Mouse (Mus musculus): ENCODE measurements around the gene Nsmce1. TPM values are rescaled to one million over a fixed set of nuclear protein-coding genes. Genes with fewer than 3 reads are reported as not detected.

Nsmce1 gene
- polyA plus RNA-seq, 1 experiment = 46.0 TPM

GRCm38 (mm10) chr7:125469937-125470336, 21.5 kb downstream of the Nsmce1 start:
- TF ChIP-seq CTCF (conservative IDR thresholded peaks at IDR 0.05; ENCODE audit: insufficient read depth, insufficient read length, low read depth, low read length) = peak; percentile 94
- TF ChIP-seq POLR2A (IDR thresholded peaks at IDR 0.05; ENCODE audit: low read depth, low read length) = no peak
- 31% methylated on average over 5 of the region's 5 CpGs for WGBS
- H3K27me3 ChIP-seq (replicated peaks; ENCODE audit: control insufficient read depth, insufficient read depth, low read length) = no peaks in the 10 kb centered on the region

GRCm38 (mm10) chr7:125462200-125462599, 29.2 kb downstream of the Nsmce1 start:
- Histone ChIP-seq H3K27me3 (replicated peaks; ENCODE audit: control insufficient read depth, insufficient read depth, low read length) (no peaks in the 10 kb centered on the region), H3K4me3 (ENCODE audit: insufficient read depth, low read depth, low read length) (no peak overlapping the region), H3K27ac (ENCODE audit: insufficient read depth, low read depth, low read length) (no peak overlapping the region), H3K4me1 (ENCODE audit: control insufficient read depth, insufficient read depth, low read length) (no peaks in the 10 kb centered on the region), H3K36me3 (ENCODE audit: control insufficient read depth, insufficient read depth, low read length) (peaks cover under 1% of the 10 kb centered on the region)
- TF ChIP-seq CTCF (conservative IDR thresholded peaks at IDR 0.05; ENCODE audit: insufficient read depth, insufficient read length, low read depth, low read length) (no peak), POLR2A (IDR thresholded peaks at IDR 0.05; ENCODE audit: low read depth, low read length) (no peak)
- 78% methylated on average over 2 of the region's 2 CpGs for WGBS
- no peak for DNase-seq

More at GRCm38 (mm10) chr7:125469937-125470336, 21.5 kb downstream of the Nsmce1 start:
- peak; percentile 71 for DNase-seq
- Histone ChIP-seq H3K27ac (ENCODE audit: insufficient read depth, low read depth, low read length) (no peak overlapping the region), H3K36me3 (ENCODE audit: control insufficient read depth, insufficient read depth, low read length) (peaks cover 2% of the 10 kb centered on the region), H3K4me3 (ENCODE audit: insufficient read depth, low read depth, low read length) (no peak overlapping the region), H3K4me1 (ENCODE audit: control insufficient read depth, insufficient read depth, low read length) (no peaks in the 10 kb centered on the region)

DNA sequence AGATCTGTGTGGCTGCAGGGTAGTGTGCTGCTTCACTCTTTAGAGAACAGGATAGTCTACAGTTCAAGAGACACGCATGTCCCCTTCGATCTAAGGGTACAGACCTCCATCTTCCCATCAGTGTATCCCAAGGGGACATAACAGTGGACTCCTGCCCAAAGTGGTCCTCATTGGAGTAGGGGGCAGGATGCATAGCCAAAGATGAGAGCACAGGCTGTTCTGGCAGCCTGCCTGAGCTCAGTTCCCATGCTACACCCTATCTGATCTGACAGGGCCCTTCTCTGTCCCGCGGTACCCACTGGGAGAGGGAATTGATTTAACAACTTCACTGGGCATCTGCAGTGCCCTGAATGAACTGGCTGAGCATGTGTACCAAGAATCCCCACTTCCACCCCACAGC, 37.7 kb downstream of the Nsmce1 start:
- H3K4me1 ChIP-seq (ENCODE audit: control insufficient read depth, insufficient read depth, low read length) = no peaks in the 10 kb centered on the region
- H3K36me3 ChIP-seq (ENCODE audit: control insufficient read depth, insufficient read depth, low read length) = no peaks in the 10 kb centered on the region
- no peak overlapping the region for H3K4me3 ChIP-seq (ENCODE audit: insufficient read depth, low read depth, low read length)
- no peak overlapping the region for H3K27ac ChIP-seq (ENCODE audit: insufficient read depth, low read depth, low read length)
- H3K27me3 ChIP-seq (replicated peaks; ENCODE audit: control insufficient read depth, insufficient read depth, low read length) = no peaks in the 10 kb centered on the region
- 94% methylated on average over 4 of the region's 4 CpGs for WGBS
- TF ChIP-seq CTCF (conservative IDR thresholded peaks at IDR 0.05; ENCODE audit: insufficient read depth, insufficient read length, low read depth, low read length) (no peak), POLR2A (IDR thresholded peaks at IDR 0.05; ENCODE audit: low read depth, low read length) (no peak)
- DNase-seq = no peak

- WGBS = 82% methylated on average over 2 of the region's 2 CpGs
- no peak for DNase-seq
- no peak overlapping the region for H3K4me3 ChIP-seq (ENCODE audit: insufficient read depth, low read depth, low read length)
- no peaks in the 10 kb centered on the region for H3K36me3 ChIP-seq (ENCODE audit: control insufficient read depth, insufficient read depth, low read length)
- no peaks in the 10 kb centered on the region for H3K27me3 ChIP-seq (replicated peaks; ENCODE audit: control insufficient read depth, insufficient read depth, low read length)
- no peaks in the 10 kb centered on the region for H3K4me1 ChIP-seq (ENCODE audit: control insufficient read depth, insufficient read depth, low read length)
- TF ChIP-seq CTCF (conservative IDR thresholded peaks at IDR 0.05; ENCODE audit: insufficient read depth, insufficient read length, low read depth, low read length) (no peak), POLR2A (IDR thresholded peaks at IDR 0.05; ENCODE audit: low read depth, low read length) (no peak)
- no peak overlapping the region for H3K27ac ChIP-seq (ENCODE audit: insufficient read depth, low read depth, low read length)
Observed at GRCm38 (mm10) chr7:125451078-125451477, 40.3 kb downstream of the Nsmce1 start.

DNA sequence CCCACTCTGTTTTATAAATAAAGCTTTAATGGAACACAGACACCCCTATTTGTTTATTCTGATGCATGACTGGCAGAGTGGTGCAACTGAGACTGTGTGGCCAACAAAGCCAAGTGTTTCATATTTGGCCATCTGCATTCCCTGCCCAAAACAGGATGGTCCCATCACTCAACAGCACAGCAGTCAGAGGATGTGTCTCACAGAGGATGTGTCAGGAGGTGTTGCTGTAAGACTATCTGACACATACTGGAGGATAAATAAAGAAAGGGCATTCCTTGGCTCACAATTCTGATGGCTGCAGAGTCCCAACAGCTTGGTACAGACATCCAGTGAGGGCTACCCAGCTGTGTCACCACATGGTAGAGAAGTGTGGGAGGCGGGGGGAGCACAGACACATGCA, 40.7 kb downstream of the Nsmce1 start:
- WGBS = 97% methylated on average over 1 of the region's 1 CpGs

GRCm38 (mm10) chr7:125444464-125445401, 46.7 kb downstream of the Nsmce1 start, which contains the start of gene Kdm8:
TSS of gene Kdm8 (plus strand) at chr7:125444676.
- Histone ChIP-seq H3K27me3 (replicated peaks; ENCODE audit: control insufficient read depth, insufficient read depth, low read length) (no peaks in the 10 kb centered on the region), H3K4me3 (ENCODE audit: insufficient read depth, low read depth, low read length) (peak within 1 kb of the TSS; percentile 74), H3K27ac (ENCODE audit: insufficient read depth, low read depth, low read length) (peak within 1 kb of the TSS; percentile 92), H3K4me1 (ENCODE audit: control insufficient read depth, insufficient read depth, low read length) (peaks cover 6% of the 10 kb centered on the region; the same call in 1 of the 2 replicates), H3K36me3 (ENCODE audit: control insufficient read depth, insufficient read depth, low read length) (no peaks in the 10 kb centered on the region)
- 1% methylated on average over 61 of the region's 61 CpGs for WGBS
- TF ChIP-seq CTCF (conservative IDR thresholded peaks at IDR 0.05; ENCODE audit: insufficient read depth, insufficient read length, low read depth, low read length) (no peak), POLR2A (IDR thresholded peaks at IDR 0.05; ENCODE audit: low read depth, low read length) (no peak)
- DNase-seq = peak; percentile 97

More for the DNA sequence above, 40.7 kb downstream of the Nsmce1 start:
- no peak overlapping the region for H3K27ac ChIP-seq (ENCODE audit: insufficient read depth, low read depth, low read length)
- H3K27me3 ChIP-seq (replicated peaks; ENCODE audit: control insufficient read depth, insufficient read depth, low read length) = no peaks in the 10 kb centered on the region
- TF ChIP-seq POLR2A (IDR thresholded peaks at IDR 0.05; ENCODE audit: low read depth, low read length) (no peak), CTCF (conservative IDR thresholded peaks at IDR 0.05; ENCODE audit: insufficient read depth, insufficient read length, low read depth, low read length) (no peak)
- no peak for DNase-seq
- H3K36me3 ChIP-seq (ENCODE audit: control insufficient read depth, insufficient read depth, low read length) = no peaks in the 10 kb centered on the region
- no peak overlapping the region for H3K4me3 ChIP-seq (ENCODE audit: insufficient read depth, low read depth, low read length)
- H3K4me1 ChIP-seq (ENCODE audit: control insufficient read depth, insufficient read depth, low read length) = no peaks in the 10 kb centered on the region; the same call in 1 of the 2 replicates

DNA sequence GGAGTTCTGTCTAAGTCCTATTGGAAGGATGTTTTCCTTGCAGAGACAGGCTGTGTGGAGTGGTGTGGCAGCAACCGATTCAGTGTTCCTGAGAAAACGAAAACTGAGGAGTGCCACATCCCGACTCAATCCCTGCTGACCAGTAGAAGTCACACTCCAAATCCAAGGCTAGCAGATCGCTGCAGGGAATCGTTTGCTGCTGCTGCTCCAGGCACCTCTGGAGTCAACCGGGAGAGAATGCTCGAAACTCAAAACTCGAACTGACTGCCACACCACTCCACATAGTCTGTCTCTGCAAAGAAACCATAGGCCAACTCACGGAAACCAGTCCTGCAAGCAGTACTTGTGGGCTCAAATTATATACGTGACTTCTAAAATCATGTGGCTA, 47.3 kb downstream of the Nsmce1 start:
- peak overlapping the region; percentile 47 for H3K27ac ChIP-seq (ENCODE audit: insufficient read depth, low read depth, low read length)
- peak overlapping the region; percentile 74 for H3K4me3 ChIP-seq (ENCODE audit: insufficient read depth, low read depth, low read length)
- no peaks in the 10 kb centered on the region for H3K27me3 ChIP-seq (replicated peaks; ENCODE audit: control insufficient read depth, insufficient read depth, low read length)
- no peaks in the 10 kb centered on the region for H3K36me3 ChIP-seq (ENCODE audit: control insufficient read depth, insufficient read depth, low read length)
- TF ChIP-seq CTCF (conservative IDR thresholded peaks at IDR 0.05; ENCODE audit: insufficient read depth, insufficient read length, low read depth, low read length) (no peak), POLR2A (IDR thresholded peaks at IDR 0.05; ENCODE audit: low read depth, low read length) (no peak)
- WGBS = 8% methylated on average over 10 of the region's 10 CpGs
- H3K4me1 ChIP-seq (ENCODE audit: control insufficient read depth, insufficient read depth, low read length) = peaks cover 6% of the 10 kb centered on the region; the same call in 1 of the 2 replicates
- DNase-seq = no peak

All from kidney, adult 2 months (tissue).